Mouse (Mus musculus) right cerebral cortex, postnatal 25 days (tissue): Measurements from ENCODE around the gene Rftn2.

Source experiments
- DNase-seq: peaks from one replicate; pipeline ENCODE4 v3.0.0; 2022

The Rftn2 gene

DNA sequence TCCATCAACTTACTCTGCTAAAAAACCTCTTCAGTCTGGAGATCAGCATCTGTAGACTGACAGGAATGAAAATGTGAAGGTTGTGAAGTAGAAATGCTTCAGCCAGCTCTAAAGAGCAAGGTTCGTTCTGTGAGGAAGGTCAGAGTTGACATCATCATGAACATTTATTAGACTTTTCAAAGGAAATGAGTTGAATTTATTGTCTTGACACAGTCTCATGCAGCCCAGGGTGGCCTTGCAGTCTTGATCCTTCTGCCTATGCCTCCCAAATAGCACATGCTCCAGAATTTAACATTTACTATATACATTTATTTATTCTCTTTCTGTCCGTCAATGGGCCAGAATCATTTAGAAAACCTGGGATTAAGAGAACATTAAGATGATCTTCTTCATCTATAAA lies 103.0 kb downstream of the Rftn2 start:
- DNase-seq: no peak

DNA sequence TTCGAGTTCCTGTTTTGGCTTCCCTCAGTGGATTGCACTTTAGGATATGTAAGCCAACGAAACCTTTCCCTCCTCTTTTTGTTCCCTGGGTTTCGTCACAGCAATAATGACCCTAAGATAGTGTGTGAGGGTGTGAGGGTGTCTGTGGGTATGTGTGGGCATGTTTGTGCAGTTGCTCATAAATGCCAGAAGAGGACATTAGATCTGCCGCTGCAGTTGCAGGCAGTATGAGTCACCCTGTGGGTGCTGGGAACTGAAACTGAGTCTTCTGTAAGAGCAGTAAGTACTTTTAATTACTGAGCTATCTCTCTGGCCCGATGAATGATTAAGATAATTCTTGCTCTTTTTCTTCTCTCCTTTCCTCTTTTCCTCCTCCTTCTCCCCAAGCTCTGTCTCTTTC lies 103.5 kb downstream of the Rftn2 start:
- DNase-seq: no peak
